Mouse (Mus musculus) layer of hippocampus, adult 9-10 months (tissue): ENCODE measurements around the gene Scd1.
A peak's percentile ranks its signal among the peaks of the same experiment; 100 is the strongest.

ENCODE experiments used
- DNase-seq: peaks from one replicate; pipeline ENCODE4 v3.0.0; 2022; ENCODE audit warnings: low spot score

Gene Scd1

DNA sequence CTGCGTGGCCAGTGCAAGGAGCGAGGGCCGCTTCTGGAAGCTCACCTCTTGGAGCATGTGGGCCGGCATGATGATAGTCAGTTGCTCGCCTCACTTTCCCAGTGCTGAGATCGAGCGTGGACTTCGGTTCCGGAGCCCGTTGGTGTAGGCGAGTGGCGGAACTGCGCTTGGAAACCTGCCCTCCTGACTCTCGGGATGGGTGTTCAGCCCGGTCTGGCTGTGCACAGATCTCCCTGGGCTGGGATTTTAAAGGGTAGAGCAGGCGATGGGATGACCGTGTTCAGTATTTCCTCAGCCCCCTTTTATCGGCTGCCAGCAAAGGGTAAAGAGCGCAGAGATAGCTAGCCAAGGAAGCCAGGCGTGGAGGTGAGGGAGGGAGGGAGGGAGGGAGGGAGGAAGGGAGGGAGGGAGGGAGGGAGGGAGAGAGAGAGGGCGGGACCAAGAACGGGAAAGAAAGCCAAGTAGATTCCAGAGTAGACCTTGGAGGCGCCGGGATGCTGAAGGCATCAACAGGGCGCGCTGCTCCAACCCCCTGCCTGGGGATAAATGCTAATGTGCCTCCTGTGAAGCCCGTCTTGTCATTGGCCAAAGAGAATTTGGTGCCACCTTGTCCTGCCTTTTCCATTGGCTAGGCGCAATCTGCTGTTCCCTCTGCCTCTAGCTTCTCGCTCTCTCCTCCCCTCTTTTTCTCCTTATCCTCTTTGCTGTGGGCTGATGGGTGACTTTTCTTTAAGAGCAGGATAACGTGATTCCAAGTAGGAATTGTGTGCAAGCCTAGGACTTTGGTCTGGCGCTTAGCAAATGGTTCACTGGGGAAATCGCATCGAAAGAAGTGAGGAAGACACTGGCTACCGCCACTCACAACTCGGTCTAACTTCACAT is at the start of gene Scd1:
Gene Scd1, minus strand, starts transcription at position 539 of the 882 bp plus-strand sequence.
- peak; percentile 52 for DNase-seq

- DNase-seq, result no peak
These were observed 47.7 kb upstream of the Scd1 start for GRCm38 (mm10) chr19:44455356-44455755.

DNA sequence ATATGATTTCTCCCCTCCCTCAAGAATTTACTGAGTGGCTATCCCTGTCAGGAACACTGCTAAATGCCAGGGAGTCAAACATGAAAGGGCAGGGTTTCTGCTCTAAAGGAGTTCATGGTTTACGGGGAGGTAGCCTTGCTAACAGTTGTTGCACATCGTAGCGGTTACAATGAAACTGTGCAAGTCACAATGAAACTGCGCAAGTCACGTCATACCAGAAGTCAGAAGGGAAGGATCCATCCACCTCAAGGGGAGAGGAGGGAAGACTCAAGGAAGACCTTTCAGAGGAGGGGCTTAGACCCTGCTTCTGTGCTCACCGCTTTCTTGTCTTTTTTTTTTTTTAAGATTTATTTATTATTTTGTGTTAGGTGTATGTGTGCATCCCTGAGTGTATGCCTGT is 47.2 kb upstream of the Scd1 start:
- DNase-seq, result no peak

- DNase-seq, result no peak
These were observed 40.2 kb upstream of the Scd1 start for GRCm38 (mm10) chr19:44447927-44448326.

- DNase-seq, result no peak
These were observed 38.1 kb upstream of the Scd1 start for GRCm38 (mm10) chr19:44445755-44446154.

- DNase-seq, result no peak
These were observed 31.6 kb upstream of the Scd1 start for GRCm38 (mm10) chr19:44439302-44439701.

DNA sequence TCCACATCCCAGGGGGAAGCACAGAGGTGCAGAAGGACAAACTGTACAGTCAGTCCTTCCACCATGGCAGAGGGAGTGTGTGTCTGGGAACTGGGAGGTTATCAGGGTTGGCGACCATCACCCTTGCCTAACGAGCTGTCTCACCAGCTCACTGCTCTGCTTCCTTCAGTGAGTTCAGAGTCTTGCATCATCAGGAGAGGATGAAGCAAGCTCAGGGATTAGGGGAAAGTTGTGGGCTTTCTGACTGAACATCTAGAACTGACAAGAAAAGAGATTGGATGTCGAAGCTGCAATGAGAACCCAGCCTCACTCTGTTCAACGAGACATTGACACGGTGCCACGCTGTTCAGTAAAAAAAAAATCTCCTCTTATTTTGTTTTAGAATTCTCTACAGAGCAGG is 30.3 kb upstream of the Scd1 start:
- no peak for DNase-seq

GRCm38 (mm10) chr19:44432084-44432483 is 24.4 kb upstream of the Scd1 start:
- no peak for DNase-seq

GRCm38 (mm10) chr19:44427721-44428120 is 20.0 kb upstream of the Scd1 start:
- DNase-seq, result no peak

GRCm38 (mm10) chr19:44422051-44422631 is 14.5 kb upstream of the Scd1 start:
- no peak for DNase-seq

DNA sequence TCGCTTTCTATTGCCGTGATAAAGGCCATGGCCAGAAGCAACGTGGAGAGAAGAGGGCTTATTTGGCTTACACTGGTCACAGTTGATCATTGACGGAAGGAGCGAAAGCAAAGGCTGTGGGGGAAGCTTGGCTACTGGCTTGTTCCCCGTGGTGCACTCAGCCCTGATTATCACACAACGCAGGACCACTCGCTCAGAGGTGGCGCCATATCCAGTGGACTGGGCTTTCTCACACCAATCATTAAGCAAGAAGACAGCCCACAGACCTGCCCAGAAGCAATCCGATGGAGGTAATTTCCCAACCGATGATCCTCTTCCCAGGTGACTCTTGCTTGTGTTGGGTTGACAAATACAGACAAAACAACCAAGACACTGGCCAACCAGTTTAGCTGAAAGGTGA is 11.9 kb upstream of the Scd1 start:
- DNase-seq, result no peak

GRCm38 (mm10) chr19:44418945-44419344 is 11.3 kb upstream of the Scd1 start:
- DNase-seq, result peak; percentile 47

- DNase-seq, result no peak
These were observed 10.9 kb upstream of the Scd1 start for GRCm38 (mm10) chr19:44418544-44418943.

DNA sequence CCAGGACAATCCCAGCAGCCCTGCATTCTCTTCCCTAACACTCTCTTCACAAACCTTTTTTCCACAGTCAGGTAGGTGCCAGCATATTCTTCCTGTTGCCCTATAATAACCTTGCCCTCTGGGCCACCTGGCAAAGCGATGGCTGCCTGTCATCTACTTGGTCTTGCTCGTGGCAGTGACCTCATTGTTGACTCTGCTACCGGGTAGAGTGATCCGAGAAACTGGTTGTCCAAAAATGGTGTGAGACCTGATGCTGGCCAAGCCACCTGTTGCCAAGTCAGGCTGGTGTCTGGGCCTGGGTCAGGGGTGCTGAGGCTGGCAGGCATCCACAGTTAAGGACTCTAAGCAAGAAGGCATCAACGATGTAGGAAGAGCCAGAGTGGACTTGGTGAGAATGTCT is 10.4 kb upstream of the Scd1 start:
- no peak for DNase-seq

GRCm38 (mm10) chr19:44417448-44417847 is 9.8 kb upstream of the Scd1 start:
- no peak for DNase-seq

DNA sequence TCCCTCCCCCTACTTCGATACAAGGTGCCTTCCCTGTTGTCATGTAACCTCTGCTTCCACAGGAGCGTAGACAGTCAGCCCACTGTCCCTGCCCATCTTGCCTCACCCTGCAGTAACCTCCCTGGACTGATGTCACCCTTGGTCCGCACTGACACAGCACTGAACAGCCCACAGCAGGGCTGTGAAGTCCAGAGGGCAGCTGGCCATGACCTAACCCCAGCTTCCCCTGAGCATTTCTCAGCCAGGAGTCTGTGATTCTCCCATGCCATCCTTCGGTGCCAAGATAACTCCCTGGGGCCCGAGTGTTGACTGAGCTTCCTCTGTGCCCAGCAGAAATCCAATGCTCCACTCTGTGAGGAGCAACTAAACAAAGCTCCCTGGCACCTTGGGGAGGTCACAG is 8.6 kb upstream of the Scd1 start:
- no peak for DNase-seq

- no peak for DNase-seq
These were observed 7.8 kb upstream of the Scd1 start for GRCm38 (mm10) chr19:44415464-44415863.

GRCm38 (mm10) chr19:44410269-44410992 is 2.8 kb upstream of the Scd1 start:
- DNase-seq, result no peak

- DNase-seq, result no peak
These were observed 916 bp upstream of the Scd1 start for GRCm38 (mm10) chr19:44408595-44408994.

DNA sequence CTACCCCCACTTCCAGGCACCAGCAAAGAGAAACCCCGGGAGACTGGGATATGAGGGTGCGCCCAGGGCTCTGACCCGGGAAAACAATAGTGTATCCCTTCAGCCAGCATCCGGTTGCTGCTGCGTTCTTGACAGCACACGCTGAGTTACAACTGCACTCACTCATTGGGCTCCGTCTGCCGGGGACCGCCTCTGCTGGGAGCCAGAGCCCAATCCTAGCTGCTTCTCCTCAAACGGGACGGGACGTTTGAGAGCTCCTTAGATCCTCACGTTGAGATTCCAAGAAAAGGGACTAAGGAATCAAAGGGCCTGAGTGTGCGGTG is 505 bp upstream of the Scd1 start:
- no peak for DNase-seq

DNA sequence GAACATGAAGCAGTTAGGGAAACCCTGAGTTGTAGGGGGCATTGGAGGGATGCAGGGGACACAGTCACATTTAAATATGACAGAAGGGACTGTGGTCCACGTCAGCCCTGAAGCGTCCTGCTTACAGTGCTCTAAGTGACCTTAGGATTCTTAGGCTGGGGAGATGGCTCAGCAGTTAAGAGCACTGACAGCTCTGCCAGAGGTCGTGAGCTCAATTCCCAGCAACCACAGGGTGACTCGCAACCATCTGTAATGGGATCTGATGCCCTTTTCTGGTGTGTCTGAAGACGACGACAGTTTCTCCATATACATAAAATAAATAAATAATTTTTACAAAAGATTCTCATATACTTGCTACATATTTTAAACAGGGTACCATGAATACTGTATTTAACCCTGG is 4.1 kb downstream of the Scd1 start:
- no peak for DNase-seq

- DNase-seq, result no peak
These were observed 7.0 kb downstream of the Scd1 start for GRCm38 (mm10) chr19:44400484-44401197.

GRCm38 (mm10) chr19:44400076-44400475 is 7.6 kb downstream of the Scd1 start:
- DNase-seq, result no peak
